Mouse (Mus musculus) liver, embryonic 13.5 days (tissue): ENCODE data around the gene Mpv17. TPM values are rescaled to one million over a fixed set of nuclear protein-coding genes. Genes with fewer than 3 reads are reported as not detected.

Source experiments
- ATAC-seq: fragments of 200-750 bp; cut with Nextera tagmentation; 2 replicates; pipeline ENCODE4 v1.8.0; 2017; ENCODE audit warnings: low read depth, mild to moderate bottlenecking, moderate number of reproducible peaks, moderate library complexity
- DNase-seq: peaks from one replicate; pipeline ENCODE4 v3.0.0; 2022
- H3K27ac ChIP-seq: fragments of 300-500 bp; sonication (generic); 2 replicates; pipeline ENCODE4 v1.5.1; 2015; ENCODE audit warnings: moderate library complexity, mild to moderate bottlenecking, inconsistent platforms
- H3K27me3 ChIP-seq: fragments of 300-500 bp; sonication (generic); 2 replicates; pipeline ENCODE4 v1.6.1; 2015; ENCODE audit warnings: mild to moderate bottlenecking, inconsistent platforms
- H3K36me3 ChIP-seq: fragments of 300-500 bp; sonication (generic); 2 replicates; pipeline ENCODE4 v1.6.1; 2015; ENCODE audit warnings: mild to moderate bottlenecking, inconsistent platforms
- H3K4me1 ChIP-seq: fragments of 300-500 bp; sonication (generic); replicated peaks from 2 replicates; pipeline ENCODE4 v1.6.1; 2015; ENCODE audit warnings: inconsistent platforms
- H3K4me2 ChIP-seq: fragments of 300-500 bp; sonication (generic); 2 replicates; pipeline ENCODE4 v1.6.1; 2015; ENCODE audit warnings: inconsistent platforms, mild to moderate bottlenecking, moderate library complexity
- H3K4me3 ChIP-seq: fragments of 300-500 bp; sonication (generic); replicated peaks from 2 replicates; pipeline ENCODE4 v1.5.1; 2015; ENCODE audit warnings: mild to moderate bottlenecking, inconsistent platforms
- H3K9ac ChIP-seq: fragments of 300-500 bp; sonication (generic); 2 replicates; pipeline ENCODE4 v1.6.1; 2015; ENCODE audit warnings: mild to moderate bottlenecking, inconsistent platforms
- H3K9me3 ChIP-seq: fragments of 300-500 bp; sonication (generic); replicated peaks from 2 replicates; pipeline ENCODE4 v1.6.1; 2016; ENCODE audit warnings: inconsistent platforms
- WGBS: fragments of 180-500 bp; shearing (Covaris S2); methylation state at CpG from one replicate; pipeline ENCODE4 v1.1.7; 2015; ENCODE audit not compliant: insufficient replicate concordance; 5-methylcytosine and 5-hydroxymethylcytosine counted together
- polyA plus RNA-seq: library from polyadenylated mRNA; unstranded; fragments of >200 nt; fragmentation: Nextera tagmentation; extraction: Ambion mirVana; gene quantifications from 2 replicates; pipeline ENCODE4 v1.2.1, GENCODE M21; 2015

Gene Mpv17
- polyA plus RNA-seq, 1 experiment from 2014 or later = 19.9 TPM

DNA sequence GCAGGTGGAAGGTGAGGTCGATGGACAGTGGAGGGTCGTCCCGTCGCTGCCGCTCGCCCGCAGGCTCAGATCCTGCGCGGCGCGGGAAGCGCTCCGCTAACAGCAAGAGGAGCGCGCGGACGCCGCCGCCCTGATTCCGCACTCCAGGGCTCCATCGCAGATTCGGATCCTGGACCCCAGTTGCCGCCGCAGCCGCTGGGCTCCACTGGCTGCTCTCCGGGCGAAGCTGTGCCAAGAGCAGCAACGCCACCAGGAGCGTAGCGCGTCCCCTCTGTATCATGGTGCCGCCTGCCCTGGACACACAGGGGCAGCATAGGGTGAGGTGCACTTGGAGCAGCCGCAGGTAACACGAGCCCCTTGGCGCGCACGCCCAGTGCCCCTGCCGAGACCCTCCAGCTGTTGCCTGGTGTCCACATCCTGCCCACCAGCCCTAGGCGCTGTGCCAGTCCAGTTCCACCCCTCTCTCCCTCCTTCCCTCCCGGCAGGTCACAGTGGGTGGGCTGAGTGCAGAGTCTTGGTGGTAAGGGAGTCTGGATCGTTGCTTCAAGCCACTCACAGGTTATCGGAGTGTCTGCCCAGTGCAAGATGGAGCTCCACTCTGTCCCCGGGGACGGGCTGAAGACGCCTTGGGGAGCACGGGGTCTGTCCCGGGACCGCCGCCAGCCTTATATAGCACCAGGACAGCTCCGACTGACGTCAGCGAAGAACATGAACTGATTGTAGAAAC is 15.6 kb downstream of the Mpv17 start, which contains the start of gene Ucn:
Ucn (minus strand) TSS at position 589 of the 727 bp plus-strand sequence.
- H3K4me2 ChIP-seq = no peak within 1 kb of the TSS
- DNase-seq (no peak), ATAC-seq (no peak)
- no peaks in the 10 kb centered on the region for H3K36me3 ChIP-seq
- H3K9me3 ChIP-seq = no peaks in the 10 kb centered on the region
- H3K4me1 ChIP-seq = 0 out of 2 replicates have a peak, but pooled peaks cover 2% of the 10 kb centered on the region
- 3% methylated on average over 52 of the region's 52 CpGs for WGBS
- H3K4me3 ChIP-seq = no peak within 1 kb of the TSS
- H3K9ac ChIP-seq = no peak within 1 kb of the TSS
- H3K27me3 ChIP-seq = peaks cover 71% of the 10 kb centered on the region
- H3K27ac ChIP-seq = no peak within 1 kb of the TSS

GRCm38 (mm10) chr5:31137658-31138057 is 16.4 kb downstream of the Mpv17 start:
- ATAC-seq = no peak
- no peak for DNase-seq
- Histone ChIP-seq H3K27ac (no peak overlapping the region), H3K4me1 (0 out of 2 replicates have a peak, but pooled peaks cover 2% of the 10 kb centered on the region), H3K9me3 (no peaks in the 10 kb centered on the region), H3K9ac (no peak overlapping the region), H3K4me2 (no peak overlapping the region), H3K4me3 (no peak overlapping the region), H3K27me3 (peaks cover 74% of the 10 kb centered on the region), H3K36me3 (no peaks in the 10 kb centered on the region)
- WGBS = 3% methylated on average over 13 of the region's 13 CpGs

DNA sequence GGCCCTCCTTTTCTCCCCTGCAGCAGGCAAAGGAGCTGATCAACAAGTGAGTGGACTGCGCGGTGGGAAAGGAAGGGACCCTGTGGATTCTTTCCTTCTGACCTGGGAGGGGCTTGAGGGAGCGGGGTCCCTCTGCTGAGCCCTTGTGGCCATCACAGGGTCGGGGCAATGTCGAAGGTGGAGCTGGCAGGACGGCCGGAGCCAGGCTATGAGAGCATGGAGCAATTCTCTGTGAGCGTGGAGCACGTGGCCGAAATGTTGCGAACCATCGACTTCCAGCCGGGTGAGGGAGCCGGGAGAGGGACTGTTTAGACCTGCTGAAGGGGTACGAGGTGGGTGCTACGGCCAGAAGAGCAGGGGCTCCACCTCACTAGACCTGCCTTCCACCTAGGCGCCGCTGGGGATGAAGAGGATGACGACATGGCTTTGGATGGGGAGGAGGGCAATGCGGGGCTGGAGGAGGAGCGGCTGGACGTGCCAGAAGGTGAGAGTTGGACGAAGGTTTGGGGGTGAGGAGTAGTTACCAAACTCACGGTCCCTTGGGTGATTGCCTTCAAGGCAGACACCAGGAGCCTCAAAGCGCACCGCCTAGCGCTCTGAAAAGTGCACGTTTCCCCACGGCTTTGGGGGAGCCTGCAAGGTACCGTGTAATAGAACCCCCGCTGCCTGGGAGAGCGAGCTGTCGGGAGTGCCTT is 17.2 kb downstream of the Mpv17 start:
- no peak for DNase-seq
- H3K4me3 ChIP-seq = no peak overlapping the region
- no peak overlapping the region for H3K4me2 ChIP-seq

DNA sequence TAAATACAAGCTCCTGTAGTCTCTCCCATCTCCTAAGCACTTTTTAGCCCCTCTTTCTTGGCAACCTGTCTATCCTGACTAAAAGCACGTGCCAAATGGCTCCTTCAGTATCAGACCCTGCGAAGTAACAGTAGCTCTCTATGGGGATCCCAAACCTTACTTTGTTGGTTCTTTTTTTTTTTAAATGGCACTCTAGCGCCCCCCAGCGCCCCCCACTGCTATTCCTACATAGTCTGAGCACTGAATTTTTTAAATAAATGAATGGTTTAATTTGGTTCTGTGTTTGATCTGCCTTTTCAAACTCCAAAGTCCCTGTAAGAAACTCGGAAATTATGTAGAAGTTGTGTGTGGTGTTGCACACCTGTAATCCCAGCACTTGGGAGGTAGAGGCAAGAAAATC is 28.0 kb downstream of the Mpv17 start:
- Histone ChIP-seq H3K9ac (no peak overlapping the region), H3K9me3 (no peaks in the 10 kb centered on the region), H3K4me1 (no peaks in the 10 kb centered on the region), H3K4me2 (no peak overlapping the region), H3K36me3 (no peaks in the 10 kb centered on the region), H3K4me3 (no peak overlapping the region), H3K27ac (no peak overlapping the region), H3K27me3 (peaks cover 18% of the 10 kb centered on the region; the same call in 1 of the 2 replicates)
- DNase-seq = no peak
- no peak for ATAC-seq
- 28% methylated on average over 5 of the region's 5 CpGs for WGBS

More for the DNA sequence above, 17.2 kb downstream of the Mpv17 start:
- Histone ChIP-seq H3K9ac (no peak overlapping the region), H3K27me3 (peaks cover 81% of the 10 kb centered on the region), H3K4me1 (0 out of 2 replicates have a peak, but pooled peaks cover 2% of the 10 kb centered on the region), H3K36me3 (no peaks in the 10 kb centered on the region), H3K9me3 (no peaks in the 10 kb centered on the region), H3K27ac (no peak overlapping the region)
- no peak for ATAC-seq
- WGBS = 4% methylated on average over 33 of the region's 33 CpGs

DNA sequence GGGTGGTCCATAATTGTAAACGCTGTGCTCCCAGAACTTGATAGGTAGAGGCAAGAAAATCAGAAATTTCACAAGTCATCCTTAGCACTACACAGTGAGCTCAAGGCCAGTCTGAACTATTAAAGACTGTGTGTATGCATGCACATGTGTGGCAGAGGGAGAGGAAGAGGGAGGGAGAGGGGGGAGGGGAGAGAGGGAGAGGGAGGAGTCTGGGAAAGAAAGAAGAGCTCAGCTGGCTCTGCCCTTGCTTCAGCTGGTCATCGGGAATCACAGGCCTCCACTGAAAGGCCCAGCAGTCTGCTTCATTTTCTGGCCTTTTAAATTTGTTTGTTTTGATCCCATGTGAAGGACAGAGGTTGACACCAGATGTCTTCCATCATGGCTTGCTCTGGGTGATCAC is 30.6 kb downstream of the Mpv17 start:
- no peak overlapping the region for H3K4me3 ChIP-seq
- DNase-seq (no peak), ATAC-seq (no peak)

DNA sequence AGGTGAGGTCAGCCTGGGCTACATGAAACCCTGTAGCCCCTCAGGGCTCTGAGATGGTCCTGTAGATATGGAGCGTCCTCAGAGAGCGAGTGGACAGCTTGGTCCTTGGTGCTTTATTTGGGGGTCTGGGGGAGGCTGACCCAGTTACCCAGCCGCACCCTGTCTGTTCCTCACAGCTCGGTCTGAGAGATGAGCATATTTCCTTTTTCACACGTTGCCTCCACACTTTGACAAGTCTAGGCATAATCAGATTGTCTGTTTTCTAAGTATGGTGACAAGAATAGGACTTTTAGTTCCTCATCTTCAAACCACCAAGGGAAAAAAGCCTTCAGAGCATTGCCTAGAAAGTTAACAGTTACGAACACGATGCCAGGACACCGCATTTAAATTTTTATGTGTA is 32.9 kb downstream of the Mpv17 start:
- H3K9me3 ChIP-seq = no peaks in the 10 kb centered on the region
- H3K4me3 ChIP-seq = no peak overlapping the region
- WGBS = 35% methylated on average over 8 of the region's 8 CpGs
- H3K27me3 ChIP-seq = peaks cover 12% of the 10 kb centered on the region
- ATAC-seq (no peak), DNase-seq (no peak)
- no peaks in the 10 kb centered on the region for H3K36me3 ChIP-seq
- H3K4me1 ChIP-seq = no peaks in the 10 kb centered on the region
- H3K27ac ChIP-seq = no peak overlapping the region
- no peak overlapping the region for H3K4me2 ChIP-seq
- no peak overlapping the region for H3K9ac ChIP-seq

More for the DNA sequence above, 30.6 kb downstream of the Mpv17 start:
- no peak overlapping the region for H3K9ac ChIP-seq
- no peaks in the 10 kb centered on the region for H3K27me3 ChIP-seq
- no peaks in the 10 kb centered on the region for H3K9me3 ChIP-seq
- no peaks in the 10 kb centered on the region for H3K36me3 ChIP-seq
- H3K4me2 ChIP-seq = no peak overlapping the region
- no peak overlapping the region for H3K27ac ChIP-seq
- no peaks in the 10 kb centered on the region for H3K4me1 ChIP-seq
- 53% methylated on average over 2 of the region's 2 CpGs for WGBS

GRCm38 (mm10) chr5:31116912-31117311 is 37.1 kb downstream of the Mpv17 start:
- Histone ChIP-seq H3K4me1 (no peaks in the 10 kb centered on the region), H3K4me2 (no peak overlapping the region), H3K9me3 (no peaks in the 10 kb centered on the region), H3K27me3 (peaks cover 17% of the 10 kb centered on the region), H3K9ac (no peak overlapping the region), H3K27ac (no peak overlapping the region), H3K36me3 (no peaks in the 10 kb centered on the region), H3K4me3 (no peak overlapping the region)
- ATAC-seq = no peak
- no peak for DNase-seq
- 31% methylated on average over 10 of the region's 10 CpGs for WGBS

- ATAC-seq = no peak
- Histone ChIP-seq H3K9me3 (no peaks in the 10 kb centered on the region), H3K4me3 (no peak within 1 kb of the TSS), H3K9ac (no peak within 1 kb of the TSS), H3K27me3 (peaks cover 17% of the 10 kb centered on the region), H3K4me1 (no peaks in the 10 kb centered on the region), H3K4me2 (no peak within 1 kb of the TSS), H3K27ac (no peak within 1 kb of the TSS), H3K36me3 (no peaks in the 10 kb centered on the region)
- no peak for DNase-seq
- 18% methylated on average over 3 of the region's 3 CpGs for WGBS
Observed at GRCm38 (mm10) chr5:31116354-31116753, 37.7 kb downstream of the Mpv17 start, which contains the start of gene Trim54. Gene Trim54 (plus strand): TSS chr5:31116712.

GRCm38 (mm10) chr5:31110781-31111180 is 43.3 kb downstream of the Mpv17 start:
- no peaks in the 10 kb centered on the region for H3K36me3 ChIP-seq

DNA sequence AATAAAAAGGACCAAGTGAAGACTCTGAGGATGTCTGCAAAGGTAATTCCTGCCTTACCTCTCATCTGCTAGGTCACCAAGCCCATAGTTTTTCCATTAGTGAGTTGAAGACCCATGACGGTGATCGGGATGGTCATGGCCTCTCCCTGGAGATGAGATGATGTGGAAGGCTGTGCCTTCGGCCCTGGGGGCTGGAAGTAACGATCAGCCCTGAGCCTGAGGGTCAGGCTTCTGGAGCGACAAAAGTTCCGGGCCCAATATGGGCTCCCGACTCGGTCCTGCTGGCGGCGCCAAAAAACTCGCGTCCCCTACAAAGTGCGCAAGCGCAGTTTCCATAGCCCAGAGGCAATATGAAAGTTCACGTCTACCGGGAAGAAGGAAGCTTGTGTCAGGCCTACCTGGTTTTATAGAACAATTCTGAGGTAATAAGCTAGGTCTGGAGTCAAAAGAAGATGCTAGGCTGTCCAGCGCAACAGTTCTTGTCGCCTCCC is 46.0 kb downstream of the Mpv17 start, which contains the start of gene Slc30a3:
Slc30a3 (minus strand) TSS at position 238 of the 491 bp plus-strand sequence.
- no peak for ATAC-seq
- 78% methylated on average over 18 of the region's 18 CpGs for WGBS

More at GRCm38 (mm10) chr5:31110781-31111180, 43.3 kb downstream of the Mpv17 start:
- Histone ChIP-seq H3K9me3 (no peaks in the 10 kb centered on the region), H3K9ac (no peak overlapping the region), H3K4me1 (no peaks in the 10 kb centered on the region), H3K4me3 (no peak overlapping the region), H3K27ac (no peak overlapping the region), H3K27me3 (peaks cover 12% of the 10 kb centered on the region; the same call in 1 of the 2 replicates), H3K4me2 (no peak overlapping the region)
- no peak for DNase-seq
- no peak for ATAC-seq
- 16% methylated on average over 7 of the region's 7 CpGs for WGBS

GRCm38 (mm10) chr5:31105814-31106335 is 48.2 kb downstream of the Mpv17 start, which contains the start of gene Dnajc5g:
Gene Dnajc5g (plus strand): TSS chr5:31106285.
- ATAC-seq (no peak), DNase-seq (no peak)
- peaks cover 21% of the 10 kb centered on the region for H3K27me3 ChIP-seq
- no peak within 1 kb of the TSS for H3K9ac ChIP-seq
- 52% methylated on average over 9 of the region's 9 CpGs for WGBS
- no peak within 1 kb of the TSS for H3K27ac ChIP-seq
- H3K36me3 ChIP-seq = no peaks in the 10 kb centered on the region
- H3K9me3 ChIP-seq = no peaks in the 10 kb centered on the region
- H3K4me2 ChIP-seq = no peak within 1 kb of the TSS
- no peak within 1 kb of the TSS for H3K4me3 ChIP-seq
- H3K4me1 ChIP-seq = no peaks in the 10 kb centered on the region

More for the DNA sequence above, 46.0 kb downstream of the Mpv17 start, which contains the start of gene Slc30a3:
- no peaks in the 10 kb centered on the region for H3K9me3 ChIP-seq
- H3K4me2 ChIP-seq = no peak within 1 kb of the TSS
- DNase-seq = no peak
- H3K36me3 ChIP-seq = no peaks in the 10 kb centered on the region
- H3K4me1 ChIP-seq = no peaks in the 10 kb centered on the region
- H3K27me3 ChIP-seq = peaks cover 21% of the 10 kb centered on the region
- H3K4me3 ChIP-seq = no peak within 1 kb of the TSS
- H3K9ac ChIP-seq = no peak within 1 kb of the TSS
- no peak within 1 kb of the TSS for H3K27ac ChIP-seq
